ENCODE assay signal across 22 mouse cellular contexts in genomic region chr6:31522478-31522877, GRCm38 (mm10). TPM values are rescaled to one million over a fixed set of nuclear protein-coding genes. Genes with fewer than 3 reads are reported as not detected.
DNase-seq lines count a peak whose midpoint lies in the region; ATAC-seq and TF ChIP-seq lines count a peak whose summit lies in the region.
"Had no signal": no experiment of that assay in that cellular context is flagged by ENCODE, and none has a peak within 500 bp of the region (broad histone marks: within the 10 kb centered on the region; RNA-seq: fewer than 3 reads in every experiment).

No protein-coding gene starts in this region.

- no peaks in the 10 kb centered on the region for H3K4me1 ChIP-seq in intestine, embryonic 14.5 days (replicated peaks; ENCODE audit: control insufficient read depth, insufficient read depth, low read length)
- no peaks in the 10 kb centered on the region for H3K4me1 ChIP-seq in intestine, embryonic 15.5 days (replicated peaks)
- H3K4me1 ChIP-seq in midbrain, postnatal 0 days (ENCODE audit: insufficient read depth, low read length) = peaks cover 5% of the 10 kb centered on the region; the same call in 1 of the 2 replicates
- no peaks in the 10 kb centered on the region for H3K4me1 ChIP-seq in midbrain, embryonic 11.5 days (ENCODE audit: control insufficient read depth, insufficient read depth, low read length)
- H3K4me1 ChIP-seq: embryonic facial prominence, embryonic 15.5 days had no signal

- TF ChIP-seq CTCF in gastrocnemius, adult 2 months (IDR thresholded peaks at IDR 0.05) = no peak
- no peak for TF ChIP-seq CTCF in midbrain, postnatal 0 days (IDR thresholded peaks at IDR 0.05)

- 82% methylated on average over 4 of the region's 4 CpGs for WGBS in intestine, embryonic 14.5 days
- WGBS in intestine, embryonic 15.5 days = 75% methylated on average over 4 of the region's 4 CpGs
- WGBS in midbrain, postnatal 0 days = 87% methylated on average over 4 of the region's 4 CpGs
- WGBS in midbrain, embryonic 11.5 days = 91% methylated on average over 4 of the region's 4 CpGs

- peaks cover 30% of the 10 kb centered on the region; the same call in 1 of the 2 replicates for H3K36me3 ChIP-seq in intestine, embryonic 14.5 days (ENCODE audit: control insufficient read depth, insufficient read depth, low read length)
- no peaks in the 10 kb centered on the region for H3K36me3 ChIP-seq in intestine, embryonic 15.5 days
- 0 out of 2 replicates have a peak, but pooled peaks cover 6% of the 10 kb centered on the region for H3K36me3 ChIP-seq in midbrain, postnatal 0 days (ENCODE audit: insufficient read depth, low read length)
- H3K36me3 ChIP-seq in midbrain, embryonic 11.5 days (ENCODE audit: control insufficient read depth, insufficient read depth, low read length) = peaks cover 9% of the 10 kb centered on the region
- H3K36me3 ChIP-seq: embryonic facial prominence, embryonic 15.5 days had no signal

- H3K9ac ChIP-seq in intestine, embryonic 14.5 days (ENCODE audit: low read length) = no peak overlapping the region
- H3K9ac ChIP-seq in intestine, embryonic 15.5 days = no peak overlapping the region
- no peak overlapping the region for H3K9ac ChIP-seq in midbrain, postnatal 0 days (replicated peaks; ENCODE audit: low read length, poor library complexity, severe bottlenecking)
- no peak overlapping the region for H3K9ac ChIP-seq in midbrain, embryonic 11.5 days (ENCODE audit: low read length)
- H3K9ac ChIP-seq: embryonic facial prominence, embryonic 15.5 days; hindbrain, embryonic 15.5 days had no signal

- ATAC-seq in intestine, embryonic 14.5 days (replicated peaks; ENCODE audit: low FRiP score, low TSS enrichment, low read depth) = no peak
- no peak for ATAC-seq in intestine, embryonic 15.5 days
- ATAC-seq in midbrain, postnatal 0 days (ENCODE audit: low FRiP score) = no peak
- no peak for ATAC-seq in midbrain, embryonic 11.5 days (ENCODE audit: low FRiP score)
- ATAC-seq: activated CD4-positive, CD25-positive, alpha-beta regulatory T cell, adult 4 months; forebrain, embryonic 16.5 days; inflammation-experienced regulatory T-cells, adult 6 months had no signal

- intact Hi-C loops in gastrocnemius, adult 2 months (cut with DNase I) = no loop called here
- intact Hi-C loops in gastrocnemius, postnatal 36 days (cut with DNase I) = no loop called here

- H3K27me3 ChIP-seq in intestine, embryonic 14.5 days (replicated peaks; ENCODE audit: control insufficient read depth, insufficient read depth, low read length) = no peaks in the 10 kb centered on the region
- H3K27me3 ChIP-seq in intestine, embryonic 15.5 days (replicated peaks) = no peaks in the 10 kb centered on the region
- no peaks in the 10 kb centered on the region for H3K27me3 ChIP-seq in midbrain, postnatal 0 days (ENCODE audit: insufficient read depth, low read length)
- H3K27me3 ChIP-seq in midbrain, embryonic 11.5 days (ENCODE audit: control insufficient read depth, insufficient read depth, low read length) = no peaks in the 10 kb centered on the region
- H3K27me3 ChIP-seq: embryonic facial prominence, embryonic 15.5 days; hindbrain, embryonic 15.5 days had no signal

- H3K4me2 ChIP-seq in intestine, embryonic 14.5 days (ENCODE audit: low read length) = no peak overlapping the region
- H3K4me2 ChIP-seq in intestine, embryonic 15.5 days (replicated peaks) = no peak overlapping the region
- H3K4me2 ChIP-seq in midbrain, postnatal 0 days (ENCODE audit: low read depth, low read length, poor library complexity, severe bottlenecking) = no peak overlapping the region
- H3K4me2 ChIP-seq in midbrain, embryonic 11.5 days = no peak overlapping the region
- H3K4me2 ChIP-seq: embryonic facial prominence, embryonic 15.5 days; hindbrain, embryonic 15.5 days had no signal

- H3K9me3 ChIP-seq in intestine, embryonic 14.5 days (ENCODE audit: control insufficient read depth, low read length) = no peaks in the 10 kb centered on the region
- no peaks in the 10 kb centered on the region for H3K9me3 ChIP-seq in intestine, embryonic 15.5 days
- H3K9me3 ChIP-seq in midbrain, postnatal 0 days (ENCODE audit: low read length) = no peaks in the 10 kb centered on the region
- H3K9me3 ChIP-seq in midbrain, embryonic 11.5 days (ENCODE audit: control insufficient read depth, low read length) = no peaks in the 10 kb centered on the region
- H3K9me3 ChIP-seq: embryonic facial prominence, embryonic 15.5 days; forebrain, embryonic 10.5 days; heart, embryonic 10.5 days; hindbrain, embryonic 15.5 days had no signal

- H3K4me3 ChIP-seq in gastrocnemius, adult 2 months = no peak overlapping the region
- no peak overlapping the region for H3K4me3 ChIP-seq in intestine, embryonic 14.5 days (ENCODE audit: low read depth, low read length)
- H3K4me3 ChIP-seq in intestine, embryonic 15.5 days (replicated peaks) = no peak overlapping the region
- H3K4me3 ChIP-seq in midbrain, postnatal 0 days (ENCODE audit: low read depth, low read length) = no peak overlapping the region
- H3K4me3 ChIP-seq in midbrain, embryonic 11.5 days (ENCODE audit: low read depth, low read length) = no peak overlapping the region
- H3K4me3 ChIP-seq: embryonic facial prominence, embryonic 15.5 days; erythroblast, embryonic 14.5 days; forebrain, embryonic 10.5 days; heart, embryonic 10.5 days; hindbrain, embryonic 15.5 days had no signal

- peak; percentile 12 for DNase-seq in gastrocnemius, adult 2 months
- DNase-seq in gastrocnemius, postnatal 36 days = no peak
- DNase-seq in intestine, embryonic 14.5 days (ENCODE audit: low spot score) = peak; percentile 43
- no peak for DNase-seq in midbrain, postnatal 0 days (ENCODE audit: low spot score)
- no peak for DNase-seq in midbrain, embryonic 11.5 days (ENCODE audit: low spot score, missing footprints)
- no peak for DNase-seq in adrenal gland, adult 2 months
- DNase-seq: adrenal gland, postnatal 25 days; cerebellum, adult 18-20 months; cerebellum, adult 9-11 months; embryo, embryonic 11 days; gastrocnemius, postnatal 14 days; heart, postnatal 10 days; heart, postnatal 4 days had no signal

- H3K27ac ChIP-seq in gastrocnemius, adult 2 months = no peak overlapping the region
- H3K27ac ChIP-seq in intestine, embryonic 14.5 days (ENCODE audit: low read depth) = no peak overlapping the region
- H3K27ac ChIP-seq in intestine, embryonic 15.5 days = no peak overlapping the region
- peak overlapping the region; percentile 51; the same call in 1 of the 2 replicates for H3K27ac ChIP-seq in midbrain, postnatal 0 days (ENCODE audit: low read depth, low read length)
- H3K27ac ChIP-seq in midbrain, embryonic 11.5 days (ENCODE audit: low read depth, low read length) = no peak overlapping the region
- H3K27ac ChIP-seq: embryonic facial prominence, embryonic 15.5 days; forebrain, embryonic 10.5 days; heart, embryonic 10.5 days had no signal

RNA-seq across cellular contexts. Expression of gene Podxl, which starts 41.3 kb away (rescaled TPM):
- total RNA-seq in gastrocnemius, adult 2 months (2021) = 10 to 100 TPM; 22.0 to 31.9 TPM
- total RNA-seq in gastrocnemius, postnatal 36 days (2021) = 10 to 100 TPM; 15.7 to 20.8 TPM
- 38.9 and 41.1 TPM in 2 replicates for polyA plus RNA-seq in intestine, embryonic 14.5 days (2014; fragmentation: Nextera tagmentation; extraction: Ambion mirVana)
- 45.0 and 45.3 TPM in 2 replicates for polyA plus RNA-seq in intestine, embryonic 15.5 days (2015; fragmentation: Nextera tagmentation; extraction: Ambion mirVana)
- total RNA-seq in midbrain, postnatal 0 days (2014; rRNA removed) = 15.1 and 16.3 TPM in 2 replicates
- polyA plus RNA-seq in midbrain, postnatal 0 days (2015; fragmentation: Nextera tagmentation; extraction: Ambion mirVana) = 5.7 and 6.0 TPM in 2 replicates
- 10.8 and 13.2 TPM in 2 replicates for polyA plus RNA-seq in midbrain, embryonic 11.5 days (2014; fragmentation: Nextera tagmentation; extraction: Ambion mirVana)
- 10 to 100 TPM; 41.9 to 80.4 TPM for total RNA-seq in adrenal gland, adult 2 months (2021)
- 50.3 and 56.3 TPM in 2 replicates for polyA plus RNA-seq in adrenal gland, adult 2 months (2012; rRNA removed)
- polyA plus RNA-seq: activated CD4-positive, CD25-positive, alpha-beta regulatory T cell, adult 4 months had no signal

Comparison
In these comparisons a context has a peak if more than half of its experiments do, and no peak if none do; other contexts are left out.
1. DNase-seq: peak in gastrocnemius, adult 2 months (single experiment) and intestine, embryonic 14.5 days (single experiment); none in gastrocnemius, postnatal 36 days (0 of 2), midbrain, postnatal 0 days (single experiment), midbrain, embryonic 11.5 days (single experiment) and adrenal gland, adult 2 months (single experiment).